Mouse (Mus musculus): ENCODE results near the gene Msh5. TPM values are rescaled to one million over a fixed set of nuclear protein-coding genes. Genes with fewer than 3 reads are reported as not detected.

Gene Msh5
- polyA plus RNA-seq, 1 experiment from 2014 or later = 0.68 TPM

Other genes with a start within 250 kb of the Msh5 start
- not detected for gene Cyp21a1, start 242.2 kb downstream of the Msh5 start, polyA plus RNA-seq (2014; fragmentation: Illumina TruSeq; extraction: RNeasy Lipid Tissue Mini Kit (QIAGEN cat#74804))
- gene Stk19, start 209.8 kb downstream of the Msh5 start, polyA plus RNA-seq (2014; fragmentation: Illumina TruSeq; extraction: RNeasy Lipid Tissue Mini Kit (QIAGEN cat#74804)) = 4.4 TPM
- gene Dxo, start 209.7 kb downstream of the Msh5 start, polyA plus RNA-seq (2014; fragmentation: Illumina TruSeq; extraction: RNeasy Lipid Tissue Mini Kit (QIAGEN cat#74804)) = 1.9 TPM
- 2.9 TPM for gene Skiv2l, start 196.5 kb downstream of the Msh5 start, polyA plus RNA-seq (2014; fragmentation: Illumina TruSeq; extraction: RNeasy Lipid Tissue Mini Kit (QIAGEN cat#74804))
- 1.8 TPM for gene Nelfe, start 196.4 kb downstream of the Msh5 start, polyA plus RNA-seq (2014; fragmentation: Illumina TruSeq; extraction: RNeasy Lipid Tissue Mini Kit (QIAGEN cat#74804))
- not detected for gene Cfb, start 184.2 kb downstream of the Msh5 start, polyA plus RNA-seq (2014; fragmentation: Illumina TruSeq; extraction: RNeasy Lipid Tissue Mini Kit (QIAGEN cat#74804))
- gene Zbtb12, start 167.3 kb downstream of the Msh5 start, polyA plus RNA-seq (2014; fragmentation: Illumina TruSeq; extraction: RNeasy Lipid Tissue Mini Kit (QIAGEN cat#74804)) = 10.8 TPM
- gene Gm20547, start 164.7 kb downstream of the Msh5 start, polyA plus RNA-seq (2014; fragmentation: Illumina TruSeq; extraction: RNeasy Lipid Tissue Mini Kit (QIAGEN cat#74804)) = 1.0 TPM
- gene C2, start 148.5 kb downstream of the Msh5 start, polyA plus RNA-seq (2014; fragmentation: Illumina TruSeq; extraction: RNeasy Lipid Tissue Mini Kit (QIAGEN cat#74804)) = 11.5 TPM
- gene Ehmt2, start 148.3 kb downstream of the Msh5 start, polyA plus RNA-seq (2014; fragmentation: Illumina TruSeq; extraction: RNeasy Lipid Tissue Mini Kit (QIAGEN cat#74804)) = 9.4 TPM
- 0.20 TPM for gene Slc44a4, start 132.3 kb downstream of the Msh5 start, polyA plus RNA-seq (2014; fragmentation: Illumina TruSeq; extraction: RNeasy Lipid Tissue Mini Kit (QIAGEN cat#74804))
- 1.8 TPM for gene Neu1, start 115.5 kb downstream of the Msh5 start, polyA plus RNA-seq (2014; fragmentation: Illumina TruSeq; extraction: RNeasy Lipid Tissue Mini Kit (QIAGEN cat#74804))
- 16.9 TPM for gene Hspa1b, start 87.5 kb downstream of the Msh5 start, polyA plus RNA-seq (2014; fragmentation: Illumina TruSeq; extraction: RNeasy Lipid Tissue Mini Kit (QIAGEN cat#74804))
- gene Gm20481, start 76.8 kb downstream of the Msh5 start, polyA plus RNA-seq (2014; fragmentation: Illumina TruSeq; extraction: RNeasy Lipid Tissue Mini Kit (QIAGEN cat#74804)) = not detected
- 8.2 TPM for gene Hspa1a, start 74.6 kb downstream of the Msh5 start, polyA plus RNA-seq (2014; fragmentation: Illumina TruSeq; extraction: RNeasy Lipid Tissue Mini Kit (QIAGEN cat#74804))
- gene Hspa1l, start 74.0 kb downstream of the Msh5 start, polyA plus RNA-seq (2014; fragmentation: Illumina TruSeq; extraction: RNeasy Lipid Tissue Mini Kit (QIAGEN cat#74804)) = not detected
- 19.2 TPM for gene Lsm2, start 64.9 kb downstream of the Msh5 start, polyA plus RNA-seq (2014; fragmentation: Illumina TruSeq; extraction: RNeasy Lipid Tissue Mini Kit (QIAGEN cat#74804))
- gene Vars, start 45.8 kb downstream of the Msh5 start, polyA plus RNA-seq (2014; fragmentation: Illumina TruSeq; extraction: RNeasy Lipid Tissue Mini Kit (QIAGEN cat#74804)) = 6.0 TPM
- gene Vwa7, start 30.2 kb downstream of the Msh5 start, polyA plus RNA-seq (2014; fragmentation: Illumina TruSeq; extraction: RNeasy Lipid Tissue Mini Kit (QIAGEN cat#74804)) = not detected
- gene Sapcd1, start 18.7 kb downstream of the Msh5 start, polyA plus RNA-seq (2014; fragmentation: Illumina TruSeq; extraction: RNeasy Lipid Tissue Mini Kit (QIAGEN cat#74804)) = not detected
- 25.1 TPM for gene Clic1, start 3.2 kb upstream of the Msh5 start, polyA plus RNA-seq (2014; fragmentation: Illumina TruSeq; extraction: RNeasy Lipid Tissue Mini Kit (QIAGEN cat#74804))
- 2.7 TPM for gene Ddah2, start 12.3 kb upstream of the Msh5 start, polyA plus RNA-seq (2014; fragmentation: Illumina TruSeq; extraction: RNeasy Lipid Tissue Mini Kit (QIAGEN cat#74804))
- not detected for gene Ly6g6c, start 18.6 kb upstream of the Msh5 start, polyA plus RNA-seq (2014; fragmentation: Illumina TruSeq; extraction: RNeasy Lipid Tissue Mini Kit (QIAGEN cat#74804))
- 0.20 TPM for gene Mpig6b, start 19.4 kb upstream of the Msh5 start, polyA plus RNA-seq (2014; fragmentation: Illumina TruSeq; extraction: RNeasy Lipid Tissue Mini Kit (QIAGEN cat#74804))
- not detected for gene Ly6g6e, start 30.2 kb upstream of the Msh5 start, polyA plus RNA-seq (2014; fragmentation: Illumina TruSeq; extraction: RNeasy Lipid Tissue Mini Kit (QIAGEN cat#74804))
- not detected for gene Ly6g6d, start 31.3 kb upstream of the Msh5 start, polyA plus RNA-seq (2014; fragmentation: Illumina TruSeq; extraction: RNeasy Lipid Tissue Mini Kit (QIAGEN cat#74804))
- gene Ly6g6f, start 38.9 kb upstream of the Msh5 start, polyA plus RNA-seq (2014; fragmentation: Illumina TruSeq; extraction: RNeasy Lipid Tissue Mini Kit (QIAGEN cat#74804)) = not detected
- 3.5 TPM for gene Abhd16a, start 42.5 kb upstream of the Msh5 start, polyA plus RNA-seq (2014; fragmentation: Illumina TruSeq; extraction: RNeasy Lipid Tissue Mini Kit (QIAGEN cat#74804))
- not detected for gene Ly6g5c, start 61.5 kb upstream of the Msh5 start, polyA plus RNA-seq (2014; fragmentation: Illumina TruSeq; extraction: RNeasy Lipid Tissue Mini Kit (QIAGEN cat#74804))
- gene Ly6g5b, start 68.7 kb upstream of the Msh5 start, polyA plus RNA-seq (2014; fragmentation: Illumina TruSeq; extraction: RNeasy Lipid Tissue Mini Kit (QIAGEN cat#74804)) = not detected
- 0.91 TPM for gene Gpank1, start 74.7 kb upstream of the Msh5 start, polyA plus RNA-seq (2014; fragmentation: Illumina TruSeq; extraction: RNeasy Lipid Tissue Mini Kit (QIAGEN cat#74804))
- 117 TPM for gene Csnk2b, start 75.3 kb upstream of the Msh5 start, polyA plus RNA-seq (2014; fragmentation: Illumina TruSeq; extraction: RNeasy Lipid Tissue Mini Kit (QIAGEN cat#74804))
- gene D17H6S53E, start 79.6 kb upstream of the Msh5 start, polyA plus RNA-seq (2014; fragmentation: Illumina TruSeq; extraction: RNeasy Lipid Tissue Mini Kit (QIAGEN cat#74804)) = 0.83 TPM
- not detected for gene Apom, start 85.3 kb upstream of the Msh5 start, polyA plus RNA-seq (2014; fragmentation: Illumina TruSeq; extraction: RNeasy Lipid Tissue Mini Kit (QIAGEN cat#74804))
- 9.7 TPM for gene Bag6, start 88.4 kb upstream of the Msh5 start, polyA plus RNA-seq (2014; fragmentation: Illumina TruSeq; extraction: RNeasy Lipid Tissue Mini Kit (QIAGEN cat#74804))
- 10.0 TPM for gene Prrc2a, start 118.2 kb upstream of the Msh5 start, polyA plus RNA-seq (2014; fragmentation: Illumina TruSeq; extraction: RNeasy Lipid Tissue Mini Kit (QIAGEN cat#74804))
- 5.8 TPM for gene Aif1, start 129.3 kb upstream of the Msh5 start, polyA plus RNA-seq (2014; fragmentation: Illumina TruSeq; extraction: RNeasy Lipid Tissue Mini Kit (QIAGEN cat#74804))
- not detected for gene Lst1, start 141.7 kb upstream of the Msh5 start, polyA plus RNA-seq (2014; fragmentation: Illumina TruSeq; extraction: RNeasy Lipid Tissue Mini Kit (QIAGEN cat#74804))
- gene Ltb, start 147.7 kb upstream of the Msh5 start, polyA plus RNA-seq (2014; fragmentation: Illumina TruSeq; extraction: RNeasy Lipid Tissue Mini Kit (QIAGEN cat#74804)) = not detected
- gene Tnf, start 155.3 kb upstream of the Msh5 start, polyA plus RNA-seq (2014; fragmentation: Illumina TruSeq; extraction: RNeasy Lipid Tissue Mini Kit (QIAGEN cat#74804)) = not detected
- gene Lta, start 158.6 kb upstream of the Msh5 start, polyA plus RNA-seq (2014; fragmentation: Illumina TruSeq; extraction: RNeasy Lipid Tissue Mini Kit (QIAGEN cat#74804)) = not detected
- gene Gm16181, start 174.1 kb upstream of the Msh5 start, polyA plus RNA-seq (2014; fragmentation: Illumina TruSeq; extraction: RNeasy Lipid Tissue Mini Kit (QIAGEN cat#74804)) = not detected
- gene Atp6v1g2, start 186.9 kb upstream of the Msh5 start, polyA plus RNA-seq (2014; fragmentation: Illumina TruSeq; extraction: RNeasy Lipid Tissue Mini Kit (QIAGEN cat#74804)) = 5.4 TPM
- not detected for gene Nfkbil1, start 189.0 kb upstream of the Msh5 start, polyA plus RNA-seq (2014; fragmentation: Illumina TruSeq; extraction: RNeasy Lipid Tissue Mini Kit (QIAGEN cat#74804))
- 7.3 TPM for gene Ddx39b, start 195.0 kb upstream of the Msh5 start, polyA plus RNA-seq (2014; fragmentation: Illumina TruSeq; extraction: RNeasy Lipid Tissue Mini Kit (QIAGEN cat#74804))
- gene H2-D1, start 216.0 kb upstream of the Msh5 start, polyA plus RNA-seq (2014; fragmentation: Illumina TruSeq; extraction: RNeasy Lipid Tissue Mini Kit (QIAGEN cat#74804)) = 26.9 TPM

Data from ovary, adult 10 weeks (tissue).